Mouse (Mus musculus) adrenal gland, postnatal 10 days (tissue): ENCODE results near the gene Ostc. TPM values are rescaled to one million over a fixed set of nuclear protein-coding genes. Genes with fewer than 3 reads are reported as not detected.

Experiments used
- DNase-seq: peaks from one replicate; pipeline ENCODE4 v3.0.0; 2021; ENCODE audit warnings: mixed read lengths
- total RNA-seq, 2 experiments: library from RNA; stranded (reverse); gene quantifications; 2 replicates each; pipeline ENCODE4 v1.2.3; 2021

Gene Ostc
- total RNA-seq, 2 experiments from 2014 or later = 88.9 to 114 TPM

GRCm38 (mm10) chr3:130712891-130713290, 3.6 kb upstream of the Ostc start:
- DNase-seq = no peak

- DNase-seq = no peak
Measured at GRCm38 (mm10) chr3:130710103-130710502, 859 bp upstream of the Ostc start.

- peak; percentile 29 for DNase-seq
Measured at GRCm38 (mm10) chr3:130708529-130708928, 715 bp downstream of the Ostc start.

GRCm38 (mm10) chr3:130702289-130702688, 7.0 kb downstream of the Ostc start:
- DNase-seq = no peak

- DNase-seq = no peak
Measured at GRCm38 (mm10) chr3:130697622-130698021, 11.6 kb downstream of the Ostc start.

GRCm38 (mm10) chr3:130694705-130695104, 14.5 kb downstream of the Ostc start:
- DNase-seq = no peak

GRCm38 (mm10) chr3:130694041-130694593, 15.1 kb downstream of the Ostc start:
- no peak for DNase-seq

GRCm38 (mm10) chr3:130691596-130692170, 17.6 kb downstream of the Ostc start:
- no peak for DNase-seq

- DNase-seq = peak; percentile 58
Measured at GRCm38 (mm10) chr3:130690834-130691595, 18.2 kb downstream of the Ostc start.

GRCm38 (mm10) chr3:130689630-130690029, 19.6 kb downstream of the Ostc start:
- DNase-seq = peak; percentile 90

GRCm38 (mm10) chr3:130687051-130687450, 22.2 kb downstream of the Ostc start:
- no peak for DNase-seq

GRCm38 (mm10) chr3:130685014-130685366, 24.3 kb downstream of the Ostc start:
- DNase-seq = no peak

- no peak for DNase-seq
Measured at GRCm38 (mm10) chr3:130684276-130685013, 24.8 kb downstream of the Ostc start.

GRCm38 (mm10) chr3:130683836-130684235, 25.4 kb downstream of the Ostc start:
- no peak for DNase-seq

GRCm38 (mm10) chr3:130682183-130682582, 27.1 kb downstream of the Ostc start:
- DNase-seq = no peak

- DNase-seq = no peak
Measured at GRCm38 (mm10) chr3:130681226-130681625, 28.0 kb downstream of the Ostc start.

GRCm38 (mm10) chr3:130677671-130678460, 31.4 kb downstream of the Ostc start:
- DNase-seq = no peak

GRCm38 (mm10) chr3:130671291-130671690, 38.0 kb downstream of the Ostc start:
- peak; percentile 35 for DNase-seq

- no peak for DNase-seq
Measured at GRCm38 (mm10) chr3:130662496-130662895, 46.7 kb downstream of the Ostc start.

GRCm38 (mm10) chr3:130660619-130661018, 48.6 kb downstream of the Ostc start:
- no peak for DNase-seq

GRCm38 (mm10) chr3:130649569-130649968, 59.7 kb downstream of the Ostc start:
- peak; percentile 35 for DNase-seq
